Mouse (Mus musculus) liver, embryonic 14.5 days (tissue): Measurements from ENCODE around the gene Pet100. TPM values are rescaled to one million over a fixed set of nuclear protein-coding genes. Genes with fewer than 3 reads are reported as not detected.

Source experiments
- ATAC-seq: fragments of 200-750 bp; cut with Nextera tagmentation; 2 replicates; pipeline ENCODE4 v1.8.0; 2017; ENCODE audit warnings: moderate number of reproducible peaks, mild to moderate bottlenecking, moderate library complexity; ENCODE audit not compliant: insufficient read depth
- DNase-seq, 3 experiments: peaks; one replicate each; pipeline ENCODE4 v3.0.0-alpha.2; 2012 to 2013; ENCODE audit warnings: low read depth in 3 of 3, low spot score in 3 of 3
- H3K27ac ChIP-seq: fragments of 300-500 bp; sonication (generic); 2 replicates; pipeline ENCODE4 v1.5.1; 2014; ENCODE audit warnings: moderate library complexity, mild to moderate bottlenecking, control low read depth, inconsistent platforms
- H3K27me3 ChIP-seq: fragments of 300-500 bp; sonication (generic); 2 replicates; pipeline ENCODE4 v1.6.1; 2014; ENCODE audit warnings: mild to moderate bottlenecking, low read length, moderate library complexity; ENCODE audit not compliant: control insufficient read depth, insufficient read depth
- H3K36me3 ChIP-seq: fragments of 300-500 bp; sonication (generic); replicated peaks from 2 replicates; pipeline ENCODE4 v1.6.1; 2014; ENCODE audit warnings: low read depth; ENCODE audit not compliant: control insufficient read depth, insufficient read depth
- H3K4me1 ChIP-seq, 2 experiments: fragments of 200-500 bp in 1 of 2; fragments of 300-500 bp in 1 of 2; sonication (generic) in 1 of 2; replicated peaks; 2 replicates each; pipeline ENCODE4 v1.6.1; 2012 to 2014; ENCODE audit warnings: antibody characterized with exemption in 1 of 2, inconsistent platforms in 1 of 2, low read length in 1 of 2; ENCODE audit not compliant: control insufficient read depth in 2 of 2, insufficient read depth in 2 of 2
- H3K4me2 ChIP-seq: fragments of 300-500 bp; sonication (generic); 2 replicates; pipeline ENCODE4 v1.6.1; 2014; ENCODE audit warnings: low read depth, mild to moderate bottlenecking, control low read depth, moderate library complexity
- H3K4me3 ChIP-seq, 2 experiments: fragments of 200-500 bp in 1 of 2; fragments of 300-500 bp in 1 of 2; sonication (generic) in 1 of 2; 2 replicates each; pipeline ENCODE4 v1.5.1; 2012 to 2014; ENCODE audit warnings: low read depth in 2 of 2, low read length in 2 of 2, mild to moderate bottlenecking in 2 of 2, control low read depth in 1 of 2, inconsistent platforms in 1 of 2, moderate library complexity in 1 of 2; ENCODE audit not compliant: insufficient read depth in 1 of 2
- H3K9ac ChIP-seq: fragments of 300-500 bp; sonication (generic); replicated peaks from 2 replicates; pipeline ENCODE4 v1.6.1; 2014; ENCODE audit warnings: mild to moderate bottlenecking, control low read depth, moderate library complexity
- H3K9me3 ChIP-seq: fragments of 300-500 bp; sonication (generic); 2 replicates; pipeline ENCODE4 v1.6.1; 2016; ENCODE audit warnings: low read length, mixed read lengths; ENCODE audit not compliant: control insufficient read depth
- CTCF ChIP-seq: IDR thresholded peaks from 2 replicates; pipeline ENCODE4 v1.5.1; 2016; ENCODE audit warnings: antibody characterized with exemption, low read depth, control low read depth
- EP300 ChIP-seq: IDR thresholded peaks from 2 replicates; pipeline ENCODE4 v1.6.1; 2016; ENCODE audit warnings: antibody characterized with exemption, low read depth
- WGBS: fragments of 180-500 bp; shearing (Covaris S2); extraction: QIAGEN DNeasy Blood & Tissue Kit; methylation state at CpG from one replicate; pipeline ENCODE4 v1.1.7; 2014; ENCODE audit not compliant: insufficient replicate concordance; 5-methylcytosine and 5-hydroxymethylcytosine counted together
- polyA plus RNA-seq, 2 experiments: library from polyadenylated mRNA; depleted of rRNA in 1 of 2; stranded (reverse) in 1 of 2; unstranded in 1 of 2; fragments of >200 nt; fragmentation: Nextera tagmentation in 1 of 2; extraction: Ambion mirVana in 1 of 2; gene quantifications; 2 replicates each; pipeline versions ENCODE4 v1.2.1 to v1.2.3; 2012 to 2014

Gene Pet100
- polyA plus RNA-seq, 2 experiments: 32.5 to 113 TPM

GRCm38 (mm10) chr8:3586452-3586851 is 34.9 kb upstream of the Pet100 start:
- 31% methylated on average over 2 of the region's 2 CpGs for WGBS
- Histone ChIP-seq H3K27me3 (no peaks in the 10 kb centered on the region; the same call in 1 of the 2 replicates), H3K27ac (no peak overlapping the region), H3K9ac (no peak overlapping the region), H3K4me3 (no peak overlapping the region), H3K4me2 (peak overlapping the region; percentile 85), H3K36me3 (no peaks in the 10 kb centered on the region), H3K9me3 (no peaks in the 10 kb centered on the region), H3K4me1 (peaks cover 14% of the 10 kb centered on the region in 2 experiments)
- peak; percentile 54 for TF ChIP-seq EP300
- no peak for TF ChIP-seq CTCF
- DNase-seq (no peak), ATAC-seq (peak; percentile 61)

- H3K27me3 ChIP-seq: no peaks in the 10 kb centered on the region; the same call in 1 of the 2 replicates
- no peak within 1 kb of the TSS for H3K27ac ChIP-seq
- H3K9me3 ChIP-seq: no peaks in the 10 kb centered on the region
- no peak for DNase-seq
- H3K36me3 ChIP-seq: no peaks in the 10 kb centered on the region
- peak within 1 kb of the TSS; percentile 85 for H3K4me2 ChIP-seq
- WGBS: 6% methylated on average over 7 of the region's 7 CpGs
- H3K9ac ChIP-seq: peak within 1 kb of the TSS; percentile 54
- no peak for ATAC-seq
- peak within 1 kb of the TSS; percentile 61 to 66 for H3K4me3 ChIP-seq
- H3K4me1 ChIP-seq: peaks cover 14% of the 10 kb centered on the region in 2 experiments
- TF ChIP-seq CTCF: no peak
- TF ChIP-seq EP300: no peak
These were observed 34.4 kb upstream of the Pet100 start, which contains the start of gene Camsap3 for GRCm38 (mm10) chr8:3586993-3587390. TSS of gene Camsap3 (plus strand) at chr8:3587293.

GRCm38 (mm10) chr8:3587391-3588257 is 33.7 kb upstream of the Pet100 start:
- DNase-seq (peak in 1 of 3 experiments; percentile 39), ATAC-seq (peak; percentile 73)
- peak overlapping the region; percentile 61 to 66 for H3K4me3 ChIP-seq
- no peaks in the 10 kb centered on the region; the same call in 1 of the 2 replicates for H3K27me3 ChIP-seq
- H3K27ac ChIP-seq: no peak overlapping the region
- peak overlapping the region; percentile 54 for H3K9ac ChIP-seq
- H3K36me3 ChIP-seq: no peaks in the 10 kb centered on the region
- WGBS: 1% methylated on average over 76 of the region's 77 CpGs
- H3K4me2 ChIP-seq: peak overlapping the region; percentile 85
- H3K4me1 ChIP-seq: peaks cover 14% of the 10 kb centered on the region in 2 experiments
- TF ChIP-seq EP300 (no peak), CTCF (no peak)
- H3K9me3 ChIP-seq: no peaks in the 10 kb centered on the region

GRCm38 (mm10) chr8:3588258-3588633 is 33.1 kb upstream of the Pet100 start:
- no peak for DNase-seq
- peak; percentile 23; the same call in 1 of the 2 replicates for ATAC-seq
- H3K9me3 ChIP-seq: no peaks in the 10 kb centered on the region
- TF ChIP-seq CTCF (no peak), EP300 (no peak)
- peak overlapping the region; percentile 85 for H3K4me2 ChIP-seq
- H3K36me3 ChIP-seq: no peaks in the 10 kb centered on the region
- H3K27ac ChIP-seq: no peak overlapping the region
- 14% methylated on average over 11 of the region's 11 CpGs for WGBS
- H3K27me3 ChIP-seq: no peaks in the 10 kb centered on the region; the same call in 1 of the 2 replicates
- H3K4me3 ChIP-seq: peak overlapping the region; percentile 61 to 66
- peak overlapping the region; percentile 54 for H3K9ac ChIP-seq
- H3K4me1 ChIP-seq: peaks cover 14% of the 10 kb centered on the region in 2 experiments

GRCm38 (mm10) chr8:3593470-3593869 is 27.9 kb upstream of the Pet100 start:
- WGBS: 53% methylated on average over 3 of the region's 3 CpGs
- no peak overlapping the region for H3K4me3 ChIP-seq
- H3K9me3 ChIP-seq: no peaks in the 10 kb centered on the region
- TF ChIP-seq CTCF: no peak
- TF ChIP-seq EP300: no peak
- H3K4me1 ChIP-seq: no peaks in the 10 kb centered on the region
- H3K27ac ChIP-seq: no peak overlapping the region
- no peak overlapping the region for H3K4me2 ChIP-seq
- no peaks in the 10 kb centered on the region; the same call in 1 of the 2 replicates for H3K27me3 ChIP-seq
- H3K9ac ChIP-seq: no peak overlapping the region
- no peak for DNase-seq
- no peak for ATAC-seq
- no peaks in the 10 kb centered on the region for H3K36me3 ChIP-seq
